Mouse (Mus musculus): ENCODE results near the gene Ccm2l. TPM values are rescaled to one million over a fixed set of nuclear protein-coding genes. Genes with fewer than 3 reads are reported as not detected.

The Ccm2l gene
- polyA plus RNA-seq, 1 experiment from 2014 or later = 2.5 TPM

GRCm38 (mm10) chr2:153122701-153123100, 56.9 kb downstream of the Ccm2l start:
- Histone ChIP-seq H3K9me3 (no peaks in the 10 kb centered on the region), H3K27ac (no peak overlapping the region), H3K36me3 (no peaks in the 10 kb centered on the region), H3K4me2 (no peak overlapping the region), H3K4me1 (replicated peaks) (no peaks in the 10 kb centered on the region), H3K4me3 (replicated peaks) (no peak overlapping the region), H3K27me3 (peaks cover 3% of the 10 kb centered on the region; the same call in 1 of the 2 replicates), H3K9ac (replicated peaks) (no peak overlapping the region)
- ATAC-seq (ENCODE audit: insufficient number of reproducible peaks, insufficient read depth, low FRiP score, low TSS enrichment, low read depth) = no peak
- WGBS = 87% methylated on average over 7 of the region's 7 CpGs

- Histone ChIP-seq H3K4me1 (replicated peaks) (no peaks in the 10 kb centered on the region), H3K36me3 (no peaks in the 10 kb centered on the region), H3K9ac (replicated peaks) (no peak overlapping the region), H3K9me3 (no peaks in the 10 kb centered on the region), H3K4me2 (no peak overlapping the region), H3K27me3 (peaks cover 3% of the 10 kb centered on the region; the same call in 1 of the 2 replicates), H3K27ac (no peak overlapping the region), H3K4me3 (replicated peaks) (no peak overlapping the region)
- WGBS = 44% methylated on average over 5 of the region's 5 CpGs
- ATAC-seq (ENCODE audit: insufficient number of reproducible peaks, insufficient read depth, low FRiP score, low TSS enrichment, low read depth) = no peak
Measured at GRCm38 (mm10) chr2:153125875-153126274, 60.1 kb downstream of the Ccm2l start.

DNA sequence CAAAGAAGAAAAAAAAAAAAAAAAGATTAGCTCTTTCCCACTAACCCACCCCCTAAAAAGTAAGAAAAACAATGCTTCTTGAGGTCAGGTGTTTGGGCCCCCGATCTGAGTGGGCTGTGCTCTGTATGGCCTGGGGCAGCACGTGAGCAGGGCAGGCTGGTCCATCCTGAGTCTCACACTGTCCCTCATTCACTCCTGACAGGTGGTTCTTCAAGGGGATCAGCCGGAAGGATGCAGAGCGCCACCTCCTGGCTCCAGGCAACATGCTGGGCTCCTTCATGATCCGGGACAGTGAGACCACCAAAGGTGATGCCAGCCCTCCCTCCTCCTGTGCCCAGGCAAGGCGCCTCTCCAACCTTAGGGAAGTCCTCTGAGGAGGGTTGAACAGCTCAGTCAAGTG, 65.3 kb downstream of the Ccm2l start:
- Histone ChIP-seq H3K9me3 (no peaks in the 10 kb centered on the region), H3K9ac (replicated peaks) (no peak overlapping the region), H3K27ac (no peak overlapping the region), H3K36me3 (no peaks in the 10 kb centered on the region), H3K4me2 (no peak overlapping the region), H3K4me3 (replicated peaks) (no peak overlapping the region), H3K4me1 (replicated peaks) (no peaks in the 10 kb centered on the region), H3K27me3 (0 out of 2 replicates have a peak, but pooled peaks cover 3% of the 10 kb centered on the region)
- no peak for ATAC-seq (ENCODE audit: insufficient number of reproducible peaks, insufficient read depth, low FRiP score, low TSS enrichment, low read depth)
- 24% methylated on average over 6 of the region's 6 CpGs for WGBS

Other genes with a start within 250 kb of the Ccm2l start
- 107 and 110 TPM in 2 replicates for gene Bcl2l1, start 234.2 kb upstream of the Ccm2l start, polyA plus RNA-seq (2016; fragmentation: Nextera tagmentation; extraction: Ambion mirVana)
- 110 and 114 TPM in 2 replicates for gene Tpx2, start 218.0 kb upstream of the Ccm2l start, polyA plus RNA-seq (2016; fragmentation: Nextera tagmentation; extraction: Ambion mirVana)
- not detected in 2 replicates for gene Mylk2, start 154.6 kb upstream of the Ccm2l start, polyA plus RNA-seq (2016; fragmentation: Nextera tagmentation; extraction: Ambion mirVana)
- gene Foxs1, start 132.7 kb upstream of the Ccm2l start, polyA plus RNA-seq (2016; fragmentation: Nextera tagmentation; extraction: Ambion mirVana) = 0.27 TPM in 1 of 2 replicates, not detected in the other
- 0.60 and 1.00 TPM in 2 replicates for gene Dusp15, start 114.3 kb upstream of the Ccm2l start, polyA plus RNA-seq (2016; fragmentation: Nextera tagmentation; extraction: Ambion mirVana)
- 0.19 and 0.35 TPM in 2 replicates for gene Ttll9, start 103.5 kb upstream of the Ccm2l start, polyA plus RNA-seq (2016; fragmentation: Nextera tagmentation; extraction: Ambion mirVana)
- gene Pdrg1, start 50.5 kb upstream of the Ccm2l start, polyA plus RNA-seq (2016; fragmentation: Nextera tagmentation; extraction: Ambion mirVana) = 95.4 and 104 TPM in 2 replicates
- not detected in 2 replicates for gene Xkr7, start 34.1 kb upstream of the Ccm2l start, polyA plus RNA-seq (2016; fragmentation: Nextera tagmentation; extraction: Ambion mirVana)
- gene Hck, start 42.5 kb downstream of the Ccm2l start, polyA plus RNA-seq (2016; fragmentation: Nextera tagmentation; extraction: Ambion mirVana) = 2.9 and 3.9 TPM in 2 replicates
- 86.3 and 89.5 TPM in 2 replicates for gene Tm9sf4, start 95.3 kb downstream of the Ccm2l start, polyA plus RNA-seq (2016; fragmentation: Nextera tagmentation; extraction: Ambion mirVana)
- gene Tspyl3, start 159.5 kb downstream of the Ccm2l start, polyA plus RNA-seq (2016; fragmentation: Nextera tagmentation; extraction: Ambion mirVana) = 10.3 and 11.9 TPM in 2 replicates
- gene Plagl2, start 175.5 kb downstream of the Ccm2l start, polyA plus RNA-seq (2016; fragmentation: Nextera tagmentation; extraction: Ambion mirVana) = 13.3 and 16.6 TPM in 2 replicates
- gene Pofut1, start 175.6 kb downstream of the Ccm2l start, polyA plus RNA-seq (2016; fragmentation: Nextera tagmentation; extraction: Ambion mirVana) = 7.2 and 7.4 TPM in 2 replicates
- gene Kif3b, start 225.5 kb downstream of the Ccm2l start, polyA plus RNA-seq (2016; fragmentation: Nextera tagmentation; extraction: Ambion mirVana) = 7.0 TPM in 2 replicates

Data from limb, embryonic 12.5 days (tissue).